Mouse (Mus musculus) left cerebral cortex, adult 18-20 months (tissue): ENCODE data around the gene Vps4a. TPM values are rescaled to one million over a fixed set of nuclear protein-coding genes. Genes with fewer than 3 reads are reported as not detected.
"Not testable (repeated sequence)": the region's sequence is repeated elsewhere in the genome, so short reads cannot be mapped to it uniquely, and the experiment has no call there.

ENCODE experiments used
- DNase-seq, 2 experiments: peaks; one replicate each; pipeline ENCODE4 v3.0.0; 2021 to 2022; ENCODE audit warnings: low spot score in 2 of 2, mixed read lengths in 1 of 2
- long read RNA-seq, 2 experiments: library from polyadenylated mRNA; stranded (forward); transcript quantifications; one replicate each; pipeline ENCODE4 v2.0.0; 2021
- total RNA-seq, 2 experiments: library from RNA; stranded (reverse); gene quantifications; 2 replicates each; pipeline ENCODE4 v1.2.3; 2021

The Vps4a gene
- 100 to 1,000 TPM; 116 to 126 TPM for total RNA-seq
- long read RNA-seq, experiment 1, transcript Vps4a-201 (11 exons, 2,178 nt): major isoform, 130 of 140 reads
- long read RNA-seq, experiment 1, partial matches to known transcripts: 5 of 140 reads
- long read RNA-seq, experiment 1, other reads (novel, unspliced or antisense): 5 of 140 reads
- long read RNA-seq, experiment 2, transcript Vps4a-201 (11 exons, 2,178 nt): major isoform, 101 of 112 reads
- long read RNA-seq, experiment 2, partial matches to known transcripts: 4 of 112 reads
- long read RNA-seq, experiment 2, other reads (novel, unspliced or antisense): 7 of 112 reads

DNA sequence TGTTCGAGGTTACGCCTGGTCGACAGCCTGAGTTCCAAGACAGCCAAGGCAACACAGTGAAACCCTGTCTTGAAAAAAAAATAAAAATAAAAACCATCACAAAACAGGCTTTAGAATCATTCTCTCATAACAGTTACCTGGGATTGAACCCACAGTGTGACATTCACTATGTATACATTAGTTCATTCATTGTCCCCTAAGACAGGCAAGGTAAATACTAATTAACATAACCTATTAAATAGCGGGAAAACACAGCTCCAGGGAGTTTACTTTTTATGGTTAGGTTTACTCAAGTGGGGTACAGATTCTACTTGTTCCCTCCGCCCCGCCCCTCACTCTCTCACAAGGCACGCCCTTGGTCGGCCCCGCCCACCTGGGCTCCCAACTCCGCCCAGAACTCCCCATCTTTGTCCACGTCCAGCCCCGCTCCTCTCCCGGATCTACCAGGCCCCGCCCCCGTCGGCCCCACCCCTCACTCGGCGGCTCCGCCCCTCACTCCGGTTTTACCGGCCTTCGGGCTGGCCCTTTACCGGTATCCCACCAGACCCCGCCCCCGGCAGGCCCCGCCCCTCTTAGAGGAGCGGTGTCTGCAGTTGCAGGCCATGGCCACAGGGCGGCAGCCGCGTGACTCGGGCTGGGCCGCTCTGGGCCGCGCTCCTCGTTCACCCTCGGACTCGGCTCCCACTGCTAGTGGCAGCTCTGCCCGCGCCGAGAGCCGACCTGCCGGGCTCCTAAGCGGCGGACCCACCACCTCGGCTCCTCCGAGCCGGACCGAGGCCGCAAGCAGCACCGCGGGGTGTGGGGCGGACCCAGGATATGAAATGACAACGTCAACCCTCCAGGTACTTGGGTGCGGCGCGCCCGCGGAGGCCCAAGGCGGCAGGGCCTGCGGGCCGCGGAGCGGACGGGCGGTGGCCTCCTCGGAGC, at the start of gene Vps4a:
Vps4a (plus strand) TSS at position 573 of the 927 bp plus-strand sequence.
- DNase-seq: peak; percentile 95

DNA sequence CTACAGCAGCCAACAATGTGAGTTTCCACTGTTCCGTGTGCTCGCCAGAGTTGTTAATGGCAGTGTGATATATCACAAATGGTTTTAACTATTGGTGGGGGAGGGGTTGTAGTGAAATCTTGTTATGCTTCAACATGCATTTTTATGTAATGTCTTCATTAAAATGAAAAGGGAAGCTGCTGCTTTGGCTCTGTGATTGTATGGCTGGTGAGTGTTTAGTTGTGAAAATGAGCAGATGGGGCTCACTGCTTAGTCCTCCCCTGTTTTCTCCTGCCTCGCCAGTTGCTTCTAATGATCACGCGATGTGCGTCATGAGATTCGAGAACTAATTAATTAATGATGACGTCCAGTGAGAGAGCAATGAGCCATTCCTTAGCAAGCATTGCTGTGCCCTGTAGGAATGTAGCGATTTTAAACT, 45.6 kb upstream of the Vps4a start:
- DNase-seq: no peak

DNA sequence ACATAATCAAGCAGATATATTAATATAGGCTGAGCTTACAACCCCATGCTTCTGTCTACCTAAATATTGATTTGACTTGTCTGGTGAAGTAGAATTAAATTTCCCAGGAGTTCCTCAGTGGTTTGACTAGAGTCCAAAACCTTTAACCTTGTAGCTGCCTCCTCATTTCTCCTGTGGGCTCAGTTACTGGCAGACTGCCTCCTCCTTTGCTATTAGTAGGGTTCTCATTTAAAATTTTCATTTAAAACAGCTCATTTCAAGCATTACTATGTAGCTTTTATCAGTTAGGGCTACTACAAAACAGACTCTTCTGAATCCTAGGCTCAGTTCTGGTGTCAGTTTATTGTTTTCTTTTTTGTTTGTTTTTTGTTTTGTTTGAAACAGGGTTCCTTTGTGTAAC, 45.1 kb upstream of the Vps4a start:
- DNase-seq: no peak

DNA sequence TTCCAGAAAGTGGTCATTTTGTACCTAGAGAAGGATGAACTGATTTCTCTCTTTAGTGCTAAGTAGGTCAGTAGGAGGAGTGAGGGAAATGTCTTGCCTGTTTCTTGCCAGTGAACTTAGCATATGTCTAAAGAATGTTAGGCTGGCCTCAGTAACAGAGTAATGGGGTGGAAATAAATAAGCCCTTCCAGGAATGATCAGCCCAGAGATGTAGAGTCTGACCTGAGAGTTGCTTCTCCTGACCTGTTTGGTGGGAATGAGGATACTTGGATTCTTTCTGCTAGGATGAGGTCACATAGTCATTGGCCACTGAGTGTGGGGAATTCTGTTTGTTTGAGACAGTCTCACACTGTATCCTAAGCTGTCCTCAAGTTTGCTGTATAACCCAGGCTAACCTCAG, 43.5 kb upstream of the Vps4a start:
- DNase-seq: no peak

DNA sequence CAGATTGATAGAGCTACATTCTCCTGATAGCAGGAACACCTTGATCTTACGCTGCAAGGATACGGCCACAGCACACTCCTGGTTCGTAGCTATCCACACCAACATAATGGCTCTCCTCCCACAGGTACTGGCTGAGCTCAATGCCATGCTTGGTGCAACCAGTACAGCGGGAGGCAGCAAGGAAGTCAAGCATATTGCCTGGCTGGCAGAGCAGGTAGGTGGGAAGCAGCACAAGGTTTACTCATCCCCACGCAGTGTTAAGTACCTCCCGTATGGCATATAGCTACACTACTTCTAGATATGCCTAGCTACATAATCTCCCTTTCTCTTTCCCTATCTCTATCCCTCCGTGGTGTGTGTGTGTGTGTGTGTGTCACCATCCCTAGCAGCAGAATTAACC, 39.6 kb upstream of the Vps4a start:
- peak; percentile 21 to 34 for DNase-seq

DNA sequence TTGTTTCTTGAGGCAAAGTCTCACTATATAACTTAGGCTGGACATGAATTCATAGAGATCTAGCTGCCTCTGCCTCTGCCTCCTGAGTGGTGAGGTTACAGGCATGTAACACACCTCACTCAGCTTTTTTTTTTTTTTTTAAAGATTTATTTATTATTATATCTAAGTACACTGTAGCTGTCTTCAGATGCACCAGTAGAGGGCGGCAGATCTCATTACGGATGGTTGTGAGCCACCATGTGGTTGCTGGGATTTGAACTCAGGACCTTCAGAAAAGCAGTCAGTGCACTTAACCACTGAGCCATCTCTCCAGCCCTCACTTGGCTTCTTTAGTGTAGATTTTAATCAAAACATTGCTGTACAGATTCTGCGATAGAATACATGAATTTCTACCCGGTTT, 34.7 kb upstream of the Vps4a start:
- not testable (repeated sequence) for DNase-seq

DNA sequence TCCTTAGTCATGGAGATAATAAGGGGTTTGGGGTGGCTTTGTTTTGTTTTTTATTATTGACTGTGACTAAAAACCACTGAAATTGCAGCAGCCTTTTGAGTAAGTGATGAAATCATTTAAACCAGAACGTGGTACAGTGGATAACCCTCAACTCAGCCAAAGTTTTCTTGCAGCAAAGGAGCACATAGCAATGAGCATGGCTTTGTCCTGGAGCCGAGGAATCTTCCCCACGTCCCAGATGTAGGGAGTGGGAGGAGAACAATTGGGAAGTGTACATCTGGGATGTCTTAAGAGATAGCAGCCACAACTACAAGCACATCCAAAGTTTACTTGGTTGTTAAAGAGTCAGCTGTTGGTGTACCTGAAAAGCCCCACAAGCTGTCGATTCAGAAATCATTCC, 33.6 kb upstream of the Vps4a start:
- DNase-seq: no peak

DNA sequence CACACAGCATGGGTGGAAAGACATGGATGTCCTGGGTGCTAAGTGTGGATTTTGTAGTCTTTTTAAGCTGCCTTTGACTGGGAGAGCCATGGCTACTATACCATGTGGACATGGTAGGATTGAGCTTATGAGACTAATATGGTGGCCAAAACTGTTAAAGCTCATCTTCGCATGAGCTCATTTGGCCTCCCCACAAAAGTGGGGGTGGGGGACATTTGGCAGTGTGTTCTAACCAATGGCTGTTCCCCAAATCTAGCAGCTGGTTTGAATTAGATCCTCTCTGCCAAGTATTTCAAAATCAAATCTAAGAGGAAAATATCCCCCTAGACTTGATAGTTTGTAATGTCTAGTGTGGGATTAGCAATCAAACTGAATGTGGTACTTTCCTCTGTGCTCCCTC, 32.0 kb upstream of the Vps4a start:
- DNase-seq: no peak

DNA sequence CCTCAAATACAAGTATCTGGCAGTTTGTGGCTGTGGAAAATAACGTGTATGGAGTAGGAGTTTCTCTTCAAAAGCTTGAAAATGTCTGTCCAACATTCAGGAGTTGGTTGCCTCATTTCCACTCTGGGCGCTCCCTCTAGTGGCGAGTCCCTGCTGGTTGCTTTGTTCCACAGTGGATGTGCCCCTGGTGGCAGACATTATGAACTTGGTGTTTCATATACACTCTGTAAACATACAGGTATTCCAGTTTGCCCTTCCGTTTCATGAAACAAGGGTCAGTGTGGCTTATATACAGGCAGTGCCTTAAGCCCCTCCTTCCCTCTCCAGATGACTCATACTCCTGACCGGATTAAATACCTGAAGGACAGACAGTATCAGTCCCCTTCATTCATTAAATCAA, 28.5 kb upstream of the Vps4a start:
- DNase-seq: peak; percentile 89 to 92

DNA sequence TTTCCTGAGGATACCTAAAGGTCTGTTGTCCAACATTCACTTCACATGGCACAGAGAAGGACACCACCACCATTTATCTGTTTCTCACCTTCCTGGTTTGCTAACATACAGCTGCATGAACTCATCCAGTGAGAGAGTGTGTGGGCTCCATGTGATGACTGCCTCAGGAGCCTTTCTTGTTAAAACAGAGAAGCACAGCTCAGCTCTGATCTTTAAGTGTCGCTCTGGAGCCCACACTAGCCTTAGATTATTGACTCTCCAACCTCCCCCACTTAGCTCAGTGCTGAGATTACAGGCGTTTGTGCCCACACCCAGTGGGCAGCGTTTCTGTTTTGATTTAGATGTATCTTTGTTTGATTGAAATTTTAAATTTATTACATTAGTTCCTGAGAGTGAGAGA, 23.2 kb upstream of the Vps4a start:
- peak; percentile 12 to 30 for DNase-seq

DNA sequence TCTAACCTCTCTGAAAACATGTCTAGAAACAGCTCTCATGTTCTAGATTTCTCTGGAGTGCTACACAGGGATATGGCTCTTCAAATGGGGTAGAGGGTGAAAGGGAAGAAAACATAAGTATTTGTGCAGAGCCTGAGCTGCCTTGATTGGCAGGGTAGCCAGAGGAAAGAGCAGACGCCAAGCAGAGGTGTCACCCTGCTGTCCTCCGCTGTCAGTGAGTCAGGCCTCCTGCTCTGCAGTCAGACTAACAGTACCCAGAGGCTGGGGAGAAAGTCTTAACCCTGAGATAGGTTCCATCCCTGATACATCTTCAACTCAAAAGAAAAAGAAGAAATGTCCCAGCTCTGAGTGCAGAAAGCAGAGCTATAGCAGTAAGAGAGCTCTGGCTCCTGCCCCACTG, 18.4 kb upstream of the Vps4a start:
- no peak for DNase-seq

DNA sequence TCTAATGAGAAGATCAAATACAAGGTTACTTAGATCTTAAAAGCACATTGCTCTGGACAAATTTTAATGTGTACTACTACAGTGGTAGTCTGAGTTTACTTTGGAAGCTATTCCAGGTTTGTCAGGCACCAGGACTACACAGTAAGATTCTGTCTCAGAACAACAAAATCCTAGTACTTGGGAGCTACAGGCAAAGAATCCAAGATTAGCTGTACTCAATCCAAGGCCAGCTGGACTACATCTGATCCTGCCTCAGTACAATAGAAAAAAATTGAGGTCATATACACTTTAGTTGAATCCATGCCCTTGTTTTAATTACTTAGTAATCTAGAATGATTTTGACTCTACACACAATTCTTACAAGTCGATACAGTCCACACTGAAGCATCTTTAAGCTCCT, 16.1 kb upstream of the Vps4a start:
- no peak for DNase-seq

DNA sequence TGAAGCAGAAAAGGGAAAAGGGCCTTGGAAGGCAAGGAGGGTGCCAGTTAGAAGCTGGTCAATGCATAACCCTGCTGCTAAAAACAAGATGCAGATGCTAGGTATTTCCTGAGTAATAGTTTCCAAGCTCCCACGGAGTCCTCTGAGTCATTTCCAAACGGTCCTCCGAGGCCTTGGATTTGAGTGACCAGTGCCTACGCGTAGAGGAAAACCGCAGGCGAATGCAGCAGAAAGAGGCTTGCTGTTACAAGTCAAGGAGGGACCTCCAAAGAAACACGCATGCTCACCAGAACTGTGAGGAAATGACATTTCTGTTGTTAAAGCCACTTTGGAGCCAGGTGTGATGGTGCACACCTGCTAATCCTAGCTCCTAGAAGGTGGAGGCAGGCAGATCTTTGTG, 7.5 kb upstream of the Vps4a start:
- DNase-seq: no peak

DNA sequence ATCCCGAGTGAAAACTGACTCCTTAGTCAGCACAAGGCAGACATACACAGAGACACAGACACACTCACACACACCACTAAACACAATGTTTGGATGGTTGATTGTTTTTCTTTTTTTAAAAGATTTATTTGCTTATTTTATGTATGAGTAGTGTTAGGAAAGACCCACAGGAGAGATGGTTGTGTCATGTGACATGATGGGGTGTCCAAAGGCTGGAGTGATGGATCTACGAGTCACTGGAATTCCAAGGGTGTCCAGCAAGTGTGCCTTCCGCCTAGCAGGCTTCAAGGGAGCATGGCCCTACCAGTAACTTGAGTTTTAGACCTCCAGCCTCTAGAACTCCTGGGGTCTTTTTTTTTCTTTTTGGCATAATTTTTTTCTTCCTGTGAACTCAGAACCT, 1.7 kb upstream of the Vps4a start:
- DNase-seq: no peak

DNA sequence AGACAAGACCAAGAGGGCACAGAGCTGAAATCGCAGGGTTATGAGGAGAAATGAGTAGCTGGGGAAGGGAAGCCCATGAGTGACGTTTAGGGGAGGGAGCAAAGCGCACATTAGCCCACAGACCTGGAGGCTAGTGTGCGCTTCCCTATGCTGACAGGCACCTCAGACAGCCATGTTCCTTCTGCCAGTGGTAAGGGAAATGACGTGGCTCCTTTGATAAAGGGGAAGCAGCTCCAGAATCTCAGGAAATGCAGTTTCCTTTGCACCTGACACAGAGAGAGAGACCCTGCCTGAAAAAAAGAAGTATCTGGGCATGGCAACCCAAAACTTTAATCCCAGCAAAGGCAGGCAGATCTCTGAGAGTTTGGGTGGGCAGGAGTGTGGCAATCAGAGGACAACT, 964 bp upstream of the Vps4a start:
- no peak for DNase-seq

DNA sequence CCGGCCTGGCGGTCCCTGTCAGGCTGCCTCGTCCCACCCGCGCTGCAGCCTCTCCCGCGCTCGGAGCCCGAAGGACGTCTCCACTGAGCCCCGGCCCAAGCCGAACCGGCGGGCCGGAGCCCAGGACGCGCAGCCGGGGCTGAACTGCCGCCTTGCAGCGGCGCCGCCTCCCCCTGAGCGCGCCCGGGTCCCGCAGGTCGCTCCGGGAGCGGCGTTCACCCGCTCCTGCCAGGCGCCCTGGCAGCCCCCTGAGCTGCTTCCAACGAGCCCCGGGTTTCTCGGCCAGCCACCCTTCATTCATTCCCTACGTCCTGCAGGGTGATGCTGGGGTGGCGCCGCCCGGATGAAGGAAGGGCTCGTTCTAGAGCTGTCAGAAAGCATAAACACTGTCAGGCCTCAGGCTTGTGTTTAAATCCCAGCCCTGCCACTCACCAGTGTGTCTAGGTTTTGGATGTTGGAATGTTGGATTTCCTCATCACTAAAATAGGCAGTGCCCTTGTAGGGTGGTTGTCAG, 612 bp downstream of the Vps4a start:
- DNase-seq: no peak

DNA sequence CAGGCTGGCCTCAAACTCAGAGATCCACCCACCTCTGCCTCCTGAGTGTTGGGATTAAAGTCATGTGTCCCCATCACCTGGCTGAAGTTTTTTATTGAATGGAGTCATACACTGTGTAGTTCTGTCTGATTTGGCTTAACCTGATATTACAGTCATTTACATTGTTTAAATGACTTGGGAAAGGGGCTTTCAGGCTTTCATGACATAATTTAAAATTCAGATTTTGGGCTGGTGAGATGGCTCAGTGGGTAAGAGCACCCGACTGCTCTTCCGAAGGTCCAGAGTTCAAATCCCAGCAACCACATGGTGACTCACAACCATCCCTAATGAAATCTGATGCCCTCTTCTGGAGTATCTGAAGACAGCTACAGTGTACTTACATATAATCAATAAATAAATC, 2.6 kb downstream of the Vps4a start:
- not testable (repeated sequence) for DNase-seq

DNA sequence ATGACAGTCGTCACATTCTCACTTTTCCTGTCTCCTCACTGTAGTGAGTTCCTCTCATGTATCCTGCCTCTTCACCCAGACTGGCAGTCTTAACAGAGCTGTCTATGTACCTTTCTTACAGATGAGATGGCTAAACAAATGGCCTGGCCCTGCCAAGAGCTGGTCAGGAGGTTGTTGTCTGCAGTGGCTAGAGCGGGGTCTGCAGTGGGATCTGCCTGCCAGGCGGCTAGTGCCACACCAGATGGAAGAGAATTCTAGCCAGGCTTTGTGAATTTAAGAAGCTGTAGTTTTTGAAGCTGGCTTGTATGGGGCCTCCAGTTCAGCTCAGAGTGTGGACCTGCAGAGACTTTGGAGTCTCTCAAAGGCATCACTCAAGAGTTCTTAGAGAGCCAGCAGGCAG, 4.6 kb downstream of the Vps4a start:
- DNase-seq: no peak

DNA sequence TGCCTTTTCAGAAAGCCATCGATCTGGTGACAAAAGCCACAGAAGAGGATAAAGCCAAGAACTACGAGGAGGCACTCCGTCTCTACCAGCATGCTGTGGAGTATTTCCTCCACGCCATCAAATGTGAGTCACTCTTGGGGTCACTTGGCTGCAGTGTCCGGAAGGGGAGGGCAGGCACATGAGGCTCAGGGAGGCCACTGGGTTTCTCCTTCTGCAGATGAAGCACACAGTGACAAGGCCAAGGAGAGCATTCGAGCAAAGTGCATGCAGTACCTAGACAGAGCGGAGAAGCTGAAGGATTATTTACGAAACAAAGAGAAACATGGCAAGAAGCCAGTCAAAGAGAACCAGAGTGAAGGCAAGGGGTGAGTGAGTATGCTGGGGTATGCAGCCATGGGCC, 5.6 kb downstream of the Vps4a start:
- DNase-seq: no peak

DNA sequence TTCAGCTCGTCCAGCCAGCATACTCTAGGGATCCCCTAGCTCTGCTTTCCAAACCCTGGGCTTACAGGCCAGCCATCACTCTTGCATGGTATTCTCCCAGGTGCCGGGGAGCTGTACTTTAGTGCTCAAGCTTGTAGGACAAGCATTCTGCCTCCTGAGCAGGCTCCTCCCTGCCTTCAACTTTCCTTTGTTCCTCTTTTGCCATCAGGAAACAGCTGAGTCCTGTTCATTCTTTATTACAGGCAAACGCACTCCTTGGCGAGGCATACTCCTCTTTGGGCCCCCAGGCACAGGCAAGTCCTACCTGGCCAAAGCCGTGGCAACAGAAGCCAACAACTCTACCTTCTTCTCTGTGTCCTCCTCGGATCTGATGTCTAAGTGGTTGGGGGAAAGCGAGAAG, 9.6 kb downstream of the Vps4a start:
- DNase-seq: no peak

DNA sequence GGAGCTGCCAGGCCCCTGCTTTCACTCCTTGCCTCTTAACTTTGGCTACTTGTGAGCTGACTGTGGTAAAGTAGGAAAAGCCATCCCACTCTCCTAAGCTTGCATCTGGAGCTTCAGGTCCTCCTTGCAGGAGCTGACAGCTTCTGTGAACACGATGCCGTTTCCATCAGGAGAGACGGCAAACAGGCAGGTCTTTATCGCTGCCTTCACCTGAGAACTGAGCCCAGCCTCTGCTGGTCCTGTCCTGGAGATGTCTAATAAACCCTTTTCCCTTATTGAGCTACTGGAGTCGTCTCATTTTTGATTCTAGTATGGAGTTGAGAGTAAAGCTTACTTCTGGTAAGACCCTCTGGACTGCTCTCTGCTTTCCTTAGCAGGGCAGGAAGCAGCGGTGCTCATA, 14.5 kb downstream of the Vps4a start:
- no peak for DNase-seq

DNA sequence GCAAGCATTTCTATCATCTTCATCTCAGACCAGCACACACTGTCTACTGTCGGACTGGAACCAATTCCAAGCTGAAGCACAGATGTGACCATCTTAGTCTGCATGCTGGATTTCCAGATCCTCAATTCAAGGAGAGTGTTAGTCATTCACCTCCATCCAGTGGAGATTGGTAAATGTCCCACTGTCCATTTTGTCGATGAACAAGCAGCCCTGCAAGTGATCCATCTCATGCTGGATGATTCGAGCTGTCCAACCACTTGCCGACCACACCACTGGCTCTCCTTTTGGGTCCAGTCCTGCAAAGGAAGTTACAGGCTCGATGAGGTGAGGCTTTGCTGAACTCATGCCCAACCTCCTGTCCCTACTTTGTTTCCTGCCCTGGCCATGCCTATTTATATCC, 16.0 kb downstream of the Vps4a start:
- no peak for DNase-seq
